Mouse (Mus musculus) limb, embryonic 12.5 days (tissue): Measurements from ENCODE around the gene Oasl2. TPM values are rescaled to one million over a fixed set of nuclear protein-coding genes. Genes with fewer than 3 reads are reported as not detected.
"Not testable (repeated sequence)": the region's sequence is repeated elsewhere in the genome, so short reads cannot be mapped to it uniquely, and the experiment has no call there.

Source experiments
- ATAC-seq: fragments of 200-750 bp; cut with Nextera tagmentation; 2 replicates; pipeline ENCODE4 v1.8.0; 2017; ENCODE audit warnings: low read depth, moderate TSS enrichment; ENCODE audit not compliant: insufficient number of reproducible peaks, insufficient read depth, low FRiP score, low TSS enrichment
- H3K27ac ChIP-seq: fragments of 300-500 bp; sonication (generic); 2 replicates; pipeline ENCODE4 v1.5.1; 2016; ENCODE audit warnings: mild to moderate bottlenecking, moderate library complexity
- H3K27me3 ChIP-seq: fragments of 300-500 bp; sonication (generic); 2 replicates; pipeline ENCODE4 v1.6.1; 2016; ENCODE audit warnings: mild to moderate bottlenecking, moderate library complexity
- H3K36me3 ChIP-seq: fragments of 300-500 bp; sonication (generic); 2 replicates; pipeline ENCODE4 v1.6.1; 2016; ENCODE audit warnings: mild to moderate bottlenecking, moderate library complexity
- H3K4me1 ChIP-seq: fragments of 300-500 bp; sonication (generic); replicated peaks from 2 replicates; pipeline ENCODE4 v1.6.1; 2016
- H3K4me2 ChIP-seq: fragments of 300-500 bp; sonication (generic); 2 replicates; pipeline ENCODE4 v1.6.1; 2016; ENCODE audit warnings: mild to moderate bottlenecking, moderate library complexity
- H3K4me3 ChIP-seq: fragments of 300-500 bp; sonication (generic); replicated peaks from 2 replicates; pipeline ENCODE4 v1.5.1; 2016; ENCODE audit warnings: mild to moderate bottlenecking
- H3K9ac ChIP-seq: fragments of 300-500 bp; sonication (generic); replicated peaks from 2 replicates; pipeline ENCODE4 v1.6.1; 2016; ENCODE audit warnings: mild to moderate bottlenecking, moderate library complexity
- H3K9me3 ChIP-seq: fragments of 300-500 bp; sonication (generic); 2 replicates; pipeline ENCODE4 v1.6.1; 2016; ENCODE audit warnings: mild to moderate bottlenecking, moderate library complexity
- WGBS: fragments of 180-500 bp; shearing (Covaris S2); methylation state at CpG from one replicate; pipeline ENCODE4 v1.1.7; 2016; 5-methylcytosine and 5-hydroxymethylcytosine counted together
- polyA plus RNA-seq: library from polyadenylated mRNA; unstranded; fragments of >200 nt; fragmentation: Nextera tagmentation; extraction: Ambion mirVana; gene quantifications from 2 replicates; pipeline ENCODE4 v1.2.1, GENCODE M21; 2016

Oasl2 gene
- polyA plus RNA-seq, 1 experiment from 2014 or later: 0.74 TPM

GRCm38 (mm10) chr5:114879399-114879798, 17.3 kb upstream of the Oasl2 start:
- Histone ChIP-seq H3K9ac (no peak overlapping the region), H3K36me3 (no peaks in the 10 kb centered on the region), H3K4me1 (peaks cover 15% of the 10 kb centered on the region), H3K27ac (no peak overlapping the region), H3K27me3 (peaks cover 11% of the 10 kb centered on the region), H3K4me2 (no peak overlapping the region), H3K4me3 (no peak overlapping the region), H3K9me3 (no peaks in the 10 kb centered on the region)
- WGBS: 53% methylated on average over 13 of the region's 13 CpGs
- ATAC-seq: no peak

- H3K27ac ChIP-seq, ATAC-seq, H3K36me3 ChIP-seq, H3K9me3 ChIP-seq, H3K9ac ChIP-seq, H3K4me2 ChIP-seq, H3K4me1 ChIP-seq, H3K4me3 ChIP-seq: not testable (repeated sequence)
- peaks cover 11% of the 10 kb centered on the region for H3K27me3 ChIP-seq
- WGBS: 86% methylated on average over 6 of the region's 7 CpGs
Observed at GRCm38 (mm10) chr5:114882319-114882718, 14.4 kb upstream of the Oasl2 start.

GRCm38 (mm10) chr5:114883022-114883421, 13.7 kb upstream of the Oasl2 start:
- 83% methylated on average over 11 of the region's 11 CpGs for WGBS
- Histone ChIP-seq H3K9me3 (no peaks in the 10 kb centered on the region), H3K27ac (no peak overlapping the region), H3K4me2 (no peak overlapping the region), H3K27me3 (peaks cover 11% of the 10 kb centered on the region), H3K4me1 (no peaks in the 10 kb centered on the region; the same call in 1 of the 2 replicates), H3K36me3 (no peaks in the 10 kb centered on the region), H3K9ac (no peak overlapping the region), H3K4me3 (no peak overlapping the region)
- ATAC-seq: no peak

GRCm38 (mm10) chr5:114886801-114887200, 9.9 kb upstream of the Oasl2 start:
- H3K4me3 ChIP-seq: no peak overlapping the region
- H3K27me3 ChIP-seq: 0 out of 2 replicates have a peak, but pooled peaks cover 4% of the 10 kb centered on the region
- H3K27ac ChIP-seq: no peak overlapping the region
- WGBS: 85% methylated on average over 6 of the region's 6 CpGs
- H3K4me1 ChIP-seq: no peaks in the 10 kb centered on the region; the same call in 1 of the 2 replicates
- H3K9ac ChIP-seq: no peak overlapping the region
- no peak overlapping the region for H3K4me2 ChIP-seq
- no peaks in the 10 kb centered on the region for H3K9me3 ChIP-seq
- no peaks in the 10 kb centered on the region for H3K36me3 ChIP-seq
- ATAC-seq: no peak

GRCm38 (mm10) chr5:114888995-114889394, 7.7 kb upstream of the Oasl2 start:
- ATAC-seq: no peak
- Histone ChIP-seq H3K9me3 (no peaks in the 10 kb centered on the region), H3K4me1 (no peaks in the 10 kb centered on the region; the same call in 1 of the 2 replicates)

GRCm38 (mm10) chr5:114895542-114895941, 1.2 kb upstream of the Oasl2 start:
- 82% methylated on average over 4 of the region's 4 CpGs for WGBS
- no peak for ATAC-seq
- H3K9ac ChIP-seq: no peak overlapping the region
- no peaks in the 10 kb centered on the region for H3K9me3 ChIP-seq
- H3K4me2 ChIP-seq: no peak overlapping the region
- no peak overlapping the region for H3K27ac ChIP-seq
- no peaks in the 10 kb centered on the region for H3K36me3 ChIP-seq
- H3K27me3 ChIP-seq: no peaks in the 10 kb centered on the region
- no peak overlapping the region for H3K4me3 ChIP-seq
- peaks cover 9% of the 10 kb centered on the region; the same call in 1 of the 2 replicates for H3K4me1 ChIP-seq

More at GRCm38 (mm10) chr5:114888995-114889394, 7.7 kb upstream of the Oasl2 start:
- 87% methylated on average over 2 of the region's 2 CpGs for WGBS
- Histone ChIP-seq H3K36me3 (no peaks in the 10 kb centered on the region), H3K27ac (no peak overlapping the region), H3K4me3 (no peak overlapping the region), H3K4me2 (no peak overlapping the region), H3K27me3 (no peaks in the 10 kb centered on the region), H3K9ac (no peak overlapping the region)

- ATAC-seq: no peak
- H3K9me3 ChIP-seq: no peaks in the 10 kb centered on the region
- H3K9ac ChIP-seq: no peak overlapping the region
- H3K27ac ChIP-seq: no peak overlapping the region
- peak overlapping the region; percentile 2 for H3K4me2 ChIP-seq
- H3K4me1 ChIP-seq: peaks cover 9% of the 10 kb centered on the region; the same call in 1 of the 2 replicates
- no peaks in the 10 kb centered on the region for H3K27me3 ChIP-seq
- H3K36me3 ChIP-seq: no peaks in the 10 kb centered on the region
- no peak overlapping the region for H3K4me3 ChIP-seq
- 19% methylated on average over 7 of the region's 7 CpGs for WGBS
Observed at GRCm38 (mm10) chr5:114897374-114897793, 648 bp downstream of the Oasl2 start.

- Histone ChIP-seq H3K9ac (no peak overlapping the region), H3K4me2 (no peak overlapping the region), H3K9me3 (no peaks in the 10 kb centered on the region), H3K36me3 (no peaks in the 10 kb centered on the region), H3K27me3 (no peaks in the 10 kb centered on the region), H3K4me3 (no peak overlapping the region), H3K4me1 (peaks cover 9% of the 10 kb centered on the region; the same call in 1 of the 2 replicates), H3K27ac (no peak overlapping the region)
- ATAC-seq: no peak
- WGBS: 72% methylated on average over 7 of the region's 7 CpGs
Observed at GRCm38 (mm10) chr5:114898857-114899256, 2.1 kb downstream of the Oasl2 start.

GRCm38 (mm10) chr5:114902413-114902812, 5.7 kb downstream of the Oasl2 start:
- ATAC-seq: no peak
- Histone ChIP-seq H3K9me3 (0 out of 2 replicates have a peak, but pooled peaks cover 5% of the 10 kb centered on the region), H3K9ac (no peak overlapping the region), H3K4me1 (0 out of 2 replicates have a peak, but pooled peaks cover 3% of the 10 kb centered on the region), H3K27me3 (no peaks in the 10 kb centered on the region), H3K27ac (no peak overlapping the region), H3K4me2 (no peak overlapping the region), H3K4me3 (no peak overlapping the region), H3K36me3 (no peaks in the 10 kb centered on the region)
- 30% methylated on average over 1 of the region's 1 CpGs for WGBS

- H3K4me3 ChIP-seq: no peak overlapping the region
- 54% methylated on average over 13 of the region's 13 CpGs for WGBS
- 0 out of 2 replicates have a peak, but pooled peaks cover 5% of the 10 kb centered on the region for H3K9me3 ChIP-seq
- H3K4me1 ChIP-seq: no peaks in the 10 kb centered on the region
- no peaks in the 10 kb centered on the region for H3K27me3 ChIP-seq
- no peaks in the 10 kb centered on the region for H3K36me3 ChIP-seq
- 0 out of 2 replicates have a peak overlapping the region, but pooled peaks have one; percentile 57 for H3K27ac ChIP-seq
- H3K9ac ChIP-seq: no peak overlapping the region
- ATAC-seq: no peak
- no peak overlapping the region for H3K4me2 ChIP-seq
Observed at GRCm38 (mm10) chr5:114908598-114909305, 12.0 kb downstream of the Oasl2 start.

GRCm38 (mm10) chr5:114913686-114914085, 16.9 kb downstream of the Oasl2 start:
- Histone ChIP-seq H3K36me3 (no peaks in the 10 kb centered on the region), H3K9me3 (no peaks in the 10 kb centered on the region), H3K27ac (no peak overlapping the region), H3K4me2 (no peak overlapping the region), H3K4me1 (no peaks in the 10 kb centered on the region; the same call in 1 of the 2 replicates), H3K27me3 (no peaks in the 10 kb centered on the region), H3K4me3 (no peak overlapping the region), H3K9ac (no peak overlapping the region)
- 66% methylated on average over 4 of the region's 4 CpGs for WGBS
- ATAC-seq: no peak
